Mouse (Mus musculus) embryonic facial prominence, embryonic 11.5 days (tissue): ENCODE data around the gene Cdk7. TPM values are rescaled to one million over a fixed set of nuclear protein-coding genes. Genes with fewer than 3 reads are reported as not detected.

Source experiments
- ATAC-seq: fragments of 200-750 bp; cut with Nextera tagmentation; replicated peaks from 2 replicates; pipeline ENCODE4 v1.8.0; 2017; ENCODE audit warnings: low read depth; ENCODE audit not compliant: insufficient number of reproducible peaks, low FRiP score, low TSS enrichment
- DNase-seq: peaks from one replicate; pipeline ENCODE4 v3.0.0-alpha.2; 2015; ENCODE audit warnings: low spot score
- H3K27ac ChIP-seq: fragments of 300-500 bp; sonication (generic); replicated peaks from 2 replicates; pipeline ENCODE4 v1.5.1; 2014; ENCODE audit warnings: mild to moderate bottlenecking, low read depth, low read length, control low read depth
- H3K27me3 ChIP-seq: fragments of 300-500 bp; sonication (generic); 2 replicates; pipeline ENCODE4 v1.6.1; 2014; ENCODE audit warnings: mild to moderate bottlenecking, low read length, moderate library complexity, mixed read lengths; ENCODE audit not compliant: control insufficient read depth, insufficient read depth
- H3K36me3 ChIP-seq: fragments of 300-500 bp; sonication (generic); replicated peaks from 2 replicates; pipeline ENCODE4 v1.6.1; 2014; ENCODE audit warnings: low read depth, mild to moderate bottlenecking, low read length, moderate library complexity, mixed read lengths; ENCODE audit not compliant: control insufficient read depth, insufficient read depth
- H3K4me1 ChIP-seq: fragments of 300-500 bp; sonication (generic); 2 replicates; pipeline ENCODE4 v1.6.1; 2014; ENCODE audit warnings: low read length, mixed read lengths; ENCODE audit not compliant: control insufficient read depth, insufficient read depth
- H3K4me2 ChIP-seq: fragments of 300-500 bp; sonication (generic); 2 replicates; pipeline ENCODE4 v1.6.1; 2014; ENCODE audit warnings: low read depth, mild to moderate bottlenecking, control low read depth, low read length, moderate library complexity
- H3K4me3 ChIP-seq: fragments of 300-500 bp; sonication (generic); 2 replicates; pipeline ENCODE4 v1.5.1; 2014; ENCODE audit warnings: low read depth, low read length, control low read depth
- H3K9ac ChIP-seq: fragments of 300-500 bp; sonication (generic); replicated peaks from 2 replicates; pipeline ENCODE4 v1.6.1; 2014; ENCODE audit warnings: mild to moderate bottlenecking, control low read depth, low read length
- H3K9me3 ChIP-seq: fragments of 300-500 bp; sonication (generic); replicated peaks from 2 replicates; pipeline ENCODE4 v1.6.1; 2016; ENCODE audit warnings: mild to moderate bottlenecking, low read length, inconsistent platforms, mixed read lengths; ENCODE audit not compliant: control insufficient read depth
- WGBS: fragments of 180-500 bp; shearing (Covaris S2); extraction: QIAGEN DNeasy Blood & Tissue Kit; methylation state at CpG from one replicate; pipeline ENCODE4 v1.1.7; 2014; 5-methylcytosine and 5-hydroxymethylcytosine counted together
- polyA plus RNA-seq: library from polyadenylated mRNA; unstranded; fragments of >200 nt; fragmentation: Nextera tagmentation; extraction: Ambion mirVana; gene quantifications from 2 replicates; pipeline ENCODE4 v1.2.1, GENCODE M21; 2014

Gene Cdk7
- 91.1 and 91.3 TPM in 2 replicates for polyA plus RNA-seq

DNA sequence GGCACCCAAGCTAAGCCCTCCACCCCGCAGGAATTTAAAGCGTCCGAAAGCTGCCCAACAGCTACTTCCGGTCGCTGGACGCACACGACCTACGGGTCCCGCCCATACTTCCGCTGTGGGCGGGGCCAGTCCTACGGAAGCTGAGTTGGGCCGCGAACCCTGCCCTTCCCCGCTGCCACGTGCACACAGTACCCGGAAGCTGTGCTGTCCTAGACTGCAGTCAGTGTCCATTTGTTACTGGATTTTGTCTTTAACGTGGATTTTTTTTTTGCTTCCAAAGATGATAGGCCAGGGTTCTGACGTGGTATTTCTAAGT is at the start of gene Cdk7:
Gene Cdk7 (minus strand): TSS at position 79 of the 316 bp plus-strand sequence.
- no peaks in the 10 kb centered on the region for H3K27me3 ChIP-seq
- H3K4me1 ChIP-seq, result no peaks in the 10 kb centered on the region
- H3K27ac ChIP-seq, result peak within 1 kb of the TSS; percentile 74
- ATAC-seq, result peak; percentile 100
- WGBS, result under 1% methylated on average over 19 of the region's 19 CpGs
- peak within 1 kb of the TSS; percentile 66 for H3K4me2 ChIP-seq
- H3K9me3 ChIP-seq, result no peaks in the 10 kb centered on the region
- DNase-seq, result peak; percentile 98
- no peaks in the 10 kb centered on the region for H3K36me3 ChIP-seq
- peak within 1 kb of the TSS; percentile 93 for H3K4me3 ChIP-seq
- peak within 1 kb of the TSS; percentile 95 for H3K9ac ChIP-seq

DNA sequence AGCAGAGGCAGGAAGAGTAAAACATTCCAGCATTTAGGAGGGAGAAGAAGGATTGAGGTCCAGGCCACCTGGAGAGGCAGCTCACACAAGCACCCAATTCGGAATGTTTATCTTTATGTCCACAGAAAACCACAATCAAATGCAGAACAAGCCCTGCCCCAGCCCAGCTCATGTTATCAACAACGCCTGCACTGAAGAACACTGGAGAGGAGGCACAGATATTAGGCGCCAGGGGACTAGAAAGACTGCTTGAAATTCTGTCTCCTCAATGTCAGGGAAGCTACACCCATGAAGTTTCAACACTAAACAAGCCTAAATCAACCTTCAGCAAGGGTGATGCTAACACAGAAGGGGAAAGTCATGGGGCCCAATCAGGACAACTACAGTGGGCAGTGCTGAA is 46.8 kb upstream of the Cdk7 start:
- no peaks in the 10 kb centered on the region for H3K9me3 ChIP-seq
- no peak for ATAC-seq

GRCm38 (mm10) chr13:100776710-100777109 is 46.0 kb upstream of the Cdk7 start:
- Histone ChIP-seq H3K9me3 (no peaks in the 10 kb centered on the region), H3K27me3 (no peaks in the 10 kb centered on the region), H3K9ac (no peak overlapping the region), H3K4me1 (no peaks in the 10 kb centered on the region), H3K4me2 (no peak overlapping the region; the same call in 1 of the 2 replicates), H3K36me3 (no peaks in the 10 kb centered on the region), H3K4me3 (no peak overlapping the region), H3K27ac (no peak overlapping the region)
- 58% methylated on average over 6 of the region's 6 CpGs for WGBS
- DNase-seq, result no peak
- ATAC-seq, result no peak

More for the DNA sequence above, 46.8 kb upstream of the Cdk7 start:
- WGBS, result 84% methylated on average over 3 of the region's 3 CpGs
- no peak overlapping the region for H3K27ac ChIP-seq
- no peak overlapping the region for H3K4me3 ChIP-seq
- H3K4me1 ChIP-seq, result no peaks in the 10 kb centered on the region
- no peaks in the 10 kb centered on the region for H3K27me3 ChIP-seq
- no peak overlapping the region for H3K4me2 ChIP-seq
- no peak for DNase-seq
- no peaks in the 10 kb centered on the region for H3K36me3 ChIP-seq
- no peak overlapping the region for H3K9ac ChIP-seq

- 18% methylated on average over 8 of the region's 8 CpGs for WGBS
- peak overlapping the region; percentile 85; the same call in 1 of the 2 replicates for H3K9ac ChIP-seq
- H3K27ac ChIP-seq, result no peak overlapping the region
- H3K36me3 ChIP-seq, result peaks cover 2% of the 10 kb centered on the region; the same call in 1 of the 2 replicates
- DNase-seq (no peak), ATAC-seq (peak; percentile 4; the same call in 1 of the 2 replicates)
- H3K4me1 ChIP-seq, result no peaks in the 10 kb centered on the region
- H3K4me3 ChIP-seq, result peak overlapping the region; percentile 89
- no peaks in the 10 kb centered on the region for H3K9me3 ChIP-seq
- peak overlapping the region; percentile 34 for H3K4me2 ChIP-seq
- no peaks in the 10 kb centered on the region for H3K27me3 ChIP-seq
These were observed 45.3 kb upstream of the Cdk7 start for GRCm38 (mm10) chr13:100776056-100776419.

GRCm38 (mm10) chr13:100775252-100776055 is 44.7 kb upstream of the Cdk7 start, which contains the start of gene Cenph:
Gene Cenph (minus strand): TSS chr13:100775899.
- peak; percentile 95 for DNase-seq
- Histone ChIP-seq H3K9me3 (no peaks in the 10 kb centered on the region), H3K4me1 (no peaks in the 10 kb centered on the region), H3K9ac (peak within 1 kb of the TSS; percentile 85), H3K27ac (no peak within 1 kb of the TSS; the same call in 1 of the 2 replicates), H3K27me3 (no peaks in the 10 kb centered on the region), H3K4me2 (peak within 1 kb of the TSS; percentile 80), H3K4me3 (peak within 1 kb of the TSS; percentile 89), H3K36me3 (peaks cover 6% of the 10 kb centered on the region; the same call in 1 of the 2 replicates)
- ATAC-seq, result peak; percentile 90
- WGBS, result under 1% methylated on average over 46 of the region's 46 CpGs

DNA sequence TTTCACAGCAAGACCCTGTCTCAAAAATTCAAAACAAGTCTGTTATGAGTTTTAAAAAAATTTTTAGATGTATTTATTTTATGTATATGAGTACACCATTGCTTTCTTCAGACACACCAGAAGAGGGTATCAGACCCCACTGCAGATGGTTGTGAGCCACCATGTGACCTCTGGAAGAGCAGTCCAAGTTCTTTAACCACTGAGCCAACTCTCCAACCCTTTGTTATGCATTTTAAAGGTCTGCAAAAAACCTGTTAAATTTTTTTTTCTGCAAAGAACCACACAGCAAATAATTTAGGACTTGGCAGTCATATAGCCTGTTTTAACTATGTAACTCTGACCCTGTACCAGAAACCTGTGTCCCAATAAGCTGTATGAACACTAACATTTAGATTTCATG is 44.0 kb upstream of the Cdk7 start:
- H3K4me2 ChIP-seq, result peak overlapping the region; percentile 80
- DNase-seq (no peak), ATAC-seq (no peak)
- no peaks in the 10 kb centered on the region for H3K27me3 ChIP-seq
- peak overlapping the region; percentile 89 for H3K4me3 ChIP-seq
- H3K9ac ChIP-seq, result peak overlapping the region; percentile 85
- H3K36me3 ChIP-seq, result peaks cover 6% of the 10 kb centered on the region; the same call in 1 of the 2 replicates
- no peak overlapping the region for H3K27ac ChIP-seq
- no peaks in the 10 kb centered on the region for H3K9me3 ChIP-seq
- no peaks in the 10 kb centered on the region for H3K4me1 ChIP-seq

DNA sequence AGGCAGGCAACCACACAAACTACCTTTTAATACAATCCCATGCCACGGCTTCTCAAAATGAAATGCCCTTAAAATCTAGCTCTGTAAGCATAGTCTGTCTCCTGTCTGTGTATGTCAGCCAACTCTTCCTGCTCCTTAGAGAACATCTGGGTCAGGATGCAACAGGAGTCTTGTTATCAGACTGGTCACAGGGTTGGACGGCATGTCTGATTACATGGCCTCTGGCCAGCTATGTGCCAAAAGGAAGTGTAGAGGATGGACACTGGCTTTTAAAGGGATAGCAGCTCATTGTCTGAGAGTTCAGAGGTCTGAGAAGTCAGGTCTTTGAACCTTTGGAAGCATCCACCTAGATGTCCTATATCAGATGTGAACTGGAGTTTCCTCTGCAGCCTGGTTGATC is 24.6 kb upstream of the Cdk7 start:
- ATAC-seq, result no peak
- H3K36me3 ChIP-seq, result peaks cover 2% of the 10 kb centered on the region; the same call in 1 of the 2 replicates
- no peak overlapping the region for H3K9ac ChIP-seq
- no peak overlapping the region for H3K4me3 ChIP-seq
- no peak for DNase-seq
- WGBS, result 83% methylated on average over 2 of the region's 2 CpGs
- H3K27me3 ChIP-seq, result no peaks in the 10 kb centered on the region
- no peaks in the 10 kb centered on the region for H3K9me3 ChIP-seq
- H3K4me2 ChIP-seq, result no peak overlapping the region
- no peaks in the 10 kb centered on the region for H3K4me1 ChIP-seq
- H3K27ac ChIP-seq, result no peak overlapping the region

DNA sequence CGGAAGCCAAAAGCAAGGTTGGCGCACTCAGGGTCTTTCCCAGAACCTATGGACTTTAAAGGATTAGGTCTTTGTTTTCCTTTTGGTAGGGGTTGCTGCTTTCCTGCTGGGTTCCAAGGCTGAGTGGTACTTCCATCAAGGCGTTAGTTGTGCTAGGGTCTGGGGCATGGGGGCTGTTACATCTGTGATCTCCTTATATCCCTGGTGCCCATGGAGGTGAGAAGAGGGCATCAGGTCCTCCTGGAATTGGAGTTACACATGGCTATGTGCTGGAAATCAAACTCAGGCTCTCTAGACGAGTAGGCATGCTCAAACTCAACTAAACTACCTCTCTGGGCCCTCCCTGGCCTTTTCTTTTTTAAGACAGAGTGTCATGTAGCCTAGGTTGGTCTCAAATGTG is 23.4 kb upstream of the Cdk7 start:
- no peak overlapping the region for H3K4me3 ChIP-seq
- H3K9ac ChIP-seq, result no peak overlapping the region
- no peak overlapping the region for H3K27ac ChIP-seq
- H3K36me3 ChIP-seq, result no peaks in the 10 kb centered on the region
- 67% methylated on average over 4 of the region's 4 CpGs for WGBS
- H3K9me3 ChIP-seq, result no peaks in the 10 kb centered on the region
- H3K4me1 ChIP-seq, result no peaks in the 10 kb centered on the region
- DNase-seq, result no peak
- no peaks in the 10 kb centered on the region for H3K27me3 ChIP-seq
- no peak for ATAC-seq
- H3K4me2 ChIP-seq, result no peak overlapping the region
